Mouse (Mus musculus): ENCODE data around the gene Ammecr1.

The Ammecr1 gene

GRCm38 (mm10) chrX:142966008-142966966 lies at the start of gene Ammecr1:
Gene Ammecr1, minus strand, starts transcription at chrX:142966728.
- peak; percentile 93 for ATAC-seq (ENCODE audit: low TSS enrichment)

GRCm38 (mm10) chrX:143014118-143014517 lies 47.6 kb upstream of the Ammecr1 start:
- no peak for ATAC-seq (ENCODE audit: low TSS enrichment)

GRCm38 (mm10) chrX:143012334-143012733 lies 45.8 kb upstream of the Ammecr1 start:
- no peak for ATAC-seq (ENCODE audit: low TSS enrichment)

GRCm38 (mm10) chrX:143011865-143012264 lies 45.3 kb upstream of the Ammecr1 start:
- ATAC-seq (ENCODE audit: low TSS enrichment) = no peak

- no peak for ATAC-seq (ENCODE audit: low TSS enrichment)
Observed at GRCm38 (mm10) chrX:143004131-143004846, 37.8 kb upstream of the Ammecr1 start.

- no peak for ATAC-seq (ENCODE audit: low TSS enrichment)
Observed at GRCm38 (mm10) chrX:142997214-142997613, 30.7 kb upstream of the Ammecr1 start.

- no peak for ATAC-seq (ENCODE audit: low TSS enrichment)
Observed at GRCm38 (mm10) chrX:142994514-142994913, 28.0 kb upstream of the Ammecr1 start.

- ATAC-seq (ENCODE audit: low TSS enrichment) = no peak
Observed at GRCm38 (mm10) chrX:142984170-142984569, 17.6 kb upstream of the Ammecr1 start.

GRCm38 (mm10) chrX:142983638-142984037 lies 17.1 kb upstream of the Ammecr1 start:
- no peak for ATAC-seq (ENCODE audit: low TSS enrichment)

- ATAC-seq (ENCODE audit: low TSS enrichment) = no peak
Observed at GRCm38 (mm10) chrX:142981530-142982130, 15.1 kb upstream of the Ammecr1 start.

GRCm38 (mm10) chrX:142980855-142981529 lies 14.5 kb upstream of the Ammecr1 start:
- no peak for ATAC-seq (ENCODE audit: low TSS enrichment)

- no peak for ATAC-seq (ENCODE audit: low TSS enrichment)
Observed at GRCm38 (mm10) chrX:142979224-142979623, 12.7 kb upstream of the Ammecr1 start.

- no peak for ATAC-seq (ENCODE audit: low TSS enrichment)
Observed at GRCm38 (mm10) chrX:142972443-142972970, 6.0 kb upstream of the Ammecr1 start.

GRCm38 (mm10) chrX:142971759-142972158 lies 5.2 kb upstream of the Ammecr1 start:
- ATAC-seq (ENCODE audit: low TSS enrichment) = no peak

GRCm38 (mm10) chrX:142967067-142967466 lies 539 bp upstream of the Ammecr1 start:
- ATAC-seq (ENCODE audit: low TSS enrichment) = no peak

GRCm38 (mm10) chrX:142965236-142966007 lies 1.1 kb downstream of the Ammecr1 start:
- no peak for ATAC-seq (ENCODE audit: low TSS enrichment)

GRCm38 (mm10) chrX:142960434-142960833 lies 6.1 kb downstream of the Ammecr1 start:
- ATAC-seq (ENCODE audit: low TSS enrichment) = peak; percentile 81

- ATAC-seq (ENCODE audit: low TSS enrichment) = 0 out of 2 replicates have a peak, but pooled peaks have one; percentile 13
Observed at GRCm38 (mm10) chrX:142959674-142960307, 6.7 kb downstream of the Ammecr1 start.

GRCm38 (mm10) chrX:142928430-142928829 lies 38.1 kb downstream of the Ammecr1 start:
- no peak for ATAC-seq (ENCODE audit: low TSS enrichment)

- ATAC-seq (ENCODE audit: low TSS enrichment) = no peak
Observed at GRCm38 (mm10) chrX:142917394-142917793, 49.1 kb downstream of the Ammecr1 start.

All from frontal cortex, adult (tissue).